Mouse (Mus musculus): ENCODE results near the gene Chp1.

- no peak for TF ChIP-seq CTCF (IDR thresholded peaks at IDR 0.05; ENCODE audit: extremely low read depth, insufficient read depth, insufficient read length, insufficient replicate concordance)
- no peak for TF ChIP-seq POLR2A (IDR thresholded peaks at IDR 0.05; ENCODE audit: low read depth, low read length)
These were observed 46.2 kb downstream of the Chp1 start for GRCm38 (mm10) chr2:119593765-119594112.

All from spleen, adult 2 months (tissue).